Mouse (Mus musculus) MEL (cell line): Measurements from ENCODE around the gene Atp1a4.

Experiments
- CHD1 ChIP-seq: IDR thresholded peaks from 2 replicates; pipeline ENCODE4 v1.6.1; 2012; ENCODE audit warnings: low read depth, mild to moderate bottlenecking, inconsistent platforms, low read length, improper control_type of control experiment
- CTCF ChIP-seq, 3 experiments: IDR thresholded peaks in 2 of 3; conservative IDR thresholded peaks in 1 of 3; 2 replicates each; pipeline ENCODE4 v1.5.1; 2011 to 2012; ENCODE audit warnings: low read length in 3 of 3, low read depth in 2 of 3, mild to moderate bottlenecking in 2 of 3, improper control_type of control experiment in 1 of 3, inconsistent platforms in 1 of 3, mixed read lengths in 1 of 3, moderate library complexity in 1 of 3; ENCODE audit not compliant: control insufficient read depth in 1 of 3, insufficient read depth in 1 of 3, poor library complexity in 1 of 3, severe bottlenecking in 1 of 3
- HCFC1 ChIP-seq: IDR thresholded peaks from 2 replicates; pipeline ENCODE4 v1.6.1; 2012; ENCODE audit warnings: low read depth, mild to moderate bottlenecking, inconsistent platforms, low read length, improper control_type of control experiment, moderate library complexity
- MAX ChIP-seq: IDR thresholded peaks from 2 replicates; pipeline ENCODE4 v1.6.1; 2011; ENCODE audit warnings: low read length, improper control_type of control experiment
- MAZ ChIP-seq: IDR thresholded peaks from 2 replicates; pipeline ENCODE4 v1.6.1; 2012; ENCODE audit warnings: low read depth, mild to moderate bottlenecking, inconsistent platforms, low read length, improper control_type of control experiment
- MXI1 ChIP-seq: IDR thresholded peaks from 2 replicates; pipeline ENCODE4 v1.6.1; 2011; ENCODE audit warnings: mild to moderate bottlenecking, low read depth, low read length, improper control_type of control experiment
- MYC ChIP-seq: IDR thresholded peaks from 2 replicates; pipeline ENCODE4 v1.6.1; 2011; ENCODE audit warnings: low read depth, mild to moderate bottlenecking, low read length, improper control_type of control experiment, moderate library complexity
- NELFE ChIP-seq: IDR thresholded peaks from 2 replicates; pipeline ENCODE4 v1.6.1; 2011; ENCODE audit warnings: low read depth, low read length, improper control_type of control experiment
- NRF1 ChIP-seq: IDR thresholded peaks from 2 replicates; pipeline ENCODE4 v1.6.1; 2014; ENCODE audit warnings: low read depth, mild to moderate bottlenecking, inconsistent platforms, low read length, improper control_type of control experiment, moderate library complexity; ENCODE audit not compliant: poor library complexity, insufficient read depth, severe bottlenecking
- POLR2A ChIP-seq, 2 experiments: IDR thresholded peaks; 2 replicates each; pipeline ENCODE4 v1.6.1; 2011 to 2012; ENCODE audit warnings: low read length in 2 of 2, mild to moderate bottlenecking in 2 of 2, control low read depth in 1 of 2, improper control_type of control experiment in 1 of 2, low read depth in 1 of 2, moderate library complexity in 1 of 2; ENCODE audit not compliant: control insufficient read depth in 1 of 2, insufficient read depth in 1 of 2, poor library complexity in 1 of 2
- POLR2AphosphoS2 ChIP-seq: IDR thresholded peaks from 2 replicates; pipeline ENCODE4 v1.6.1; 2011; ENCODE audit warnings: low read length, improper control_type of control experiment
- USF2 ChIP-seq, 2 experiments: IDR thresholded peaks; 2 replicates each; pipeline ENCODE4 v1.6.1; 2011 to 2012; ENCODE audit warnings: improper control_type of control experiment in 2 of 2, low read length in 2 of 2, borderline replicate concordance in 1 of 2, inconsistent platforms in 1 of 2, low read depth in 1 of 2, mild to moderate bottlenecking in 1 of 2; ENCODE audit not compliant: insufficient read depth in 1 of 2
- ZKSCAN1 ChIP-seq: IDR thresholded peaks from 2 replicates; pipeline ENCODE4 v1.6.1; 2012; ENCODE audit warnings: low read depth, mild to moderate bottlenecking, inconsistent platforms, low read length, improper control_type of control experiment, moderate library complexity

DNA sequence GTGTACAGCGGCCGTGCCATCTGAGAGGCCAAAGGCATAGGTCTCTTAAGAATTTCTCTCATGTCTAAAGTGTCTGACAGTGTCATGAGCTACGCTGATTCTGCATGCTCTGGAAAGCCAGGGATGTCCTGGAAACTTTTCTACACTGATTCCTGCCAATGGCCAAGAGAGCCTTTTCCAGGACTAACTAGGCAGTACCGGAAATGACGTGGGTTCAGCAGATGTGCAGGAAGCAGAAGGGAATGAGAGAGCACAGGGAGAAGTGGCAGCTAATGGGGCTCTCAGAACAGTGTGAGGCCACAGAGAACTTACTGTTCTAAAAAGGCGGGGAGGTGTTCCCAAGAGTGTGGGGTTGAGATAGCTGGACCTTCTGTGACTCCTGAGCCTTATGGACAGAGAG is 15.2 kb upstream of the Atp1a4 start:
- TF ChIP-seq POLR2AphosphoS2, result no peak
- no peak for TF ChIP-seq CTCF (IDR thresholded peaks at IDR 0.05 in 2 of 3, conservative IDR thresholded peaks at IDR 0.05 in 1 of 3; ENCODE audit: control insufficient read depth in 1 of 3, insufficient read depth in 1 of 3, low read depth in 2 of 3, low read length in 3 of 3, poor library complexity in 1 of 3, severe bottlenecking in 1 of 3)
- no peak for TF ChIP-seq USF2 (IDR thresholded peaks at IDR 0.05; ENCODE audit: borderline replicate concordance in 1 of 2, insufficient read depth in 1 of 2, low read depth in 1 of 2, low read length in 2 of 2)
- no peak for TF ChIP-seq MAX
- TF ChIP-seq NRF1, result no peak
- TF ChIP-seq MYC, result no peak
- no peak for TF ChIP-seq MXI1
- no peak for TF ChIP-seq POLR2A (IDR thresholded peaks at IDR 0.05; ENCODE audit: control insufficient read depth in 1 of 2, insufficient read depth in 1 of 2, low read depth in 1 of 2, low read length in 2 of 2, poor library complexity in 1 of 2)
- no peak for TF ChIP-seq CHD1
- no peak for TF ChIP-seq NELFE
- no peak for TF ChIP-seq HCFC1
- no peak for TF ChIP-seq MAZ
- no peak for TF ChIP-seq ZKSCAN1
